ENCODE assay signal across 20 mouse cellular contexts in the genomic region with DNA sequence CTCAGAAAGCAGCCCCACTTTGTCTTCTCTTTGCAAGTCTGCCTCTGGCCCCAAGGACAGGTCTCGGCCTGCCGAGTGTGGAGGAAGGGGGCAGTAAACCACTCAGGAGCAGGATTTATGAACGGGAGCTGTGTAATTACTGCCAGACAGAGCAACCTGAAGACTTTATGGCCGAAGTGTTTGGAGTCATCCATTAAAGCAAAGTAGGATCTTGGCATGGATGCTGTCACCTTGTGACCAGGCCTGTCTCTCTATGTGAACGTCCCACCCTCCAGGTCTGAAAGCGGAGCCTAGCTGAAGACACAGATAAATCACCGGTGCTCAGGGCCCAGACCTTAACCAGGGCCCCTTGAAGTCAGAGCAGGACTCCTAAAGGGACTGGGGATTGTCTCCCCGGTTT.
A peak's percentile ranks its signal among the peaks of the same experiment; 100 is the strongest.
DNase-seq lines count a peak whose midpoint lies in the region; ATAC-seq lines count a peak whose summit lies in the region.
"Had no signal": no experiment of that assay in that cellular context is flagged by ENCODE, and none has a peak within 500 bp of the region (broad histone marks: within the 10 kb centered on the region; RNA-seq: fewer than 3 reads in every experiment).

No protein-coding gene starts in this region.

- H3K36me3 ChIP-seq in kidney, embryonic 15.5 days: no peaks in the 10 kb centered on the region
- no peaks in the 10 kb centered on the region for H3K36me3 ChIP-seq in limb, embryonic 12.5 days
- no peaks in the 10 kb centered on the region for H3K36me3 ChIP-seq in hindbrain, embryonic 14.5 days (replicated peaks; ENCODE audit: control insufficient read depth, insufficient read depth)
- H3K36me3 ChIP-seq: heart, embryonic 13.5 days; liver, embryonic 13.5 days; lung, embryonic 15.5 days; midbrain, embryonic 13.5 days had no signal

- H3K27ac ChIP-seq in kidney, embryonic 15.5 days: 0 out of 2 replicates have a peak overlapping the region, but pooled peaks have one; percentile 24
- peak overlapping the region; percentile 78 for H3K27ac ChIP-seq in limb, embryonic 12.5 days
- H3K27ac ChIP-seq in hindbrain, embryonic 14.5 days: no peak overlapping the region
- H3K27ac ChIP-seq: heart, embryonic 13.5 days; liver, embryonic 13.5 days; lung, embryonic 15.5 days; macrophage; midbrain, embryonic 13.5 days had no signal

- no peak overlapping the region for H3K4me3 ChIP-seq in kidney, embryonic 15.5 days (replicated peaks)
- no peak overlapping the region for H3K4me3 ChIP-seq in limb, embryonic 12.5 days (replicated peaks)
- H3K4me3 ChIP-seq in hindbrain, embryonic 14.5 days (replicated peaks; ENCODE audit: low read length): no peak overlapping the region
- H3K4me3 ChIP-seq: heart, embryonic 13.5 days; liver, embryonic 13.5 days; lung, embryonic 15.5 days; midbrain, embryonic 13.5 days had no signal

- H3K9ac ChIP-seq in kidney, embryonic 15.5 days: no peak overlapping the region
- H3K9ac ChIP-seq in limb, embryonic 12.5 days (replicated peaks): no peak overlapping the region
- no peak overlapping the region for H3K9ac ChIP-seq in hindbrain, embryonic 14.5 days
- H3K9ac ChIP-seq: heart, embryonic 13.5 days; liver, embryonic 13.5 days; lung, embryonic 15.5 days; midbrain, embryonic 13.5 days had no signal

- peaks cover 27% of the 10 kb centered on the region for H3K4me1 ChIP-seq in kidney, embryonic 15.5 days
- peaks cover 29% of the 10 kb centered on the region for H3K4me1 ChIP-seq in limb, embryonic 12.5 days (replicated peaks)
- no peaks in the 10 kb centered on the region for H3K4me1 ChIP-seq in hindbrain, embryonic 14.5 days (replicated peaks; ENCODE audit: control insufficient read depth, insufficient read depth, low read length)
- H3K4me1 ChIP-seq: liver, embryonic 13.5 days; lung, embryonic 15.5 days; midbrain, embryonic 13.5 days had no signal

- ATAC-seq in kidney, embryonic 15.5 days (replicated peaks; ENCODE audit: low FRiP score): peak; percentile 93
- ATAC-seq in limb, embryonic 12.5 days (ENCODE audit: insufficient number of reproducible peaks, insufficient read depth, low FRiP score, low TSS enrichment, low read depth): peak; percentile 56; the same call in 1 of the 2 replicates
- ATAC-seq in monocyte, adult 5-6 weeks (replicated peaks; ENCODE audit: insufficient number of reproducible peaks, low FRiP score, low TSS enrichment, poor library complexity, severe bottlenecking): no peak
- no peak for ATAC-seq in hindbrain, embryonic 14.5 days (ENCODE audit: low FRiP score)
- ATAC-seq: activated CD4-positive, CD25-positive, alpha-beta regulatory T cell, adult 4 months; inflammation-experienced regulatory T-cells, adult 6 months; midbrain, embryonic 13.5 days; Patski had no signal

- no peak overlapping the region for H3K4me2 ChIP-seq in kidney, embryonic 15.5 days
- H3K4me2 ChIP-seq in limb, embryonic 12.5 days: no peak overlapping the region
- H3K4me2 ChIP-seq in hindbrain, embryonic 14.5 days (replicated peaks): no peak overlapping the region
- H3K4me2 ChIP-seq: heart, embryonic 13.5 days; liver, embryonic 13.5 days; lung, embryonic 15.5 days; midbrain, embryonic 13.5 days had no signal

- no peaks in the 10 kb centered on the region for H3K9me3 ChIP-seq in kidney, embryonic 15.5 days (replicated peaks)
- no peaks in the 10 kb centered on the region for H3K9me3 ChIP-seq in limb, embryonic 12.5 days
- no peaks in the 10 kb centered on the region for H3K9me3 ChIP-seq in hindbrain, embryonic 14.5 days (ENCODE audit: control insufficient read depth, low read length)
- H3K9me3 ChIP-seq: heart, embryonic 13.5 days; liver, embryonic 13.5 days; lung, embryonic 15.5 days had no signal

- DNase-seq in kidney, postnatal 4 days: no peak
- peak; percentile 69 for DNase-seq in embryo, embryonic 10 days (ENCODE audit: low spot score)
- DNase-seq in embryo, embryonic 11 days: peak; percentile 55
- DNase-seq in hindbrain, embryonic 14.5 days (ENCODE audit: low spot score): no peak
- DNase-seq: adrenal gland, postnatal 25 days; cerebellum, adult 2 months; gastrocnemius, postnatal 36 days; heart, postnatal 4 days; liver, embryonic 13.5 days; right cerebral cortex, postnatal 14 days had no signal

- WGBS in kidney, embryonic 15.5 days: 18% methylated on average over 8 of the region's 8 CpGs
- WGBS in limb, embryonic 12.5 days: 8% methylated on average over 8 of the region's 8 CpGs
- WGBS in hindbrain, embryonic 14.5 days: 79% methylated on average over 8 of the region's 8 CpGs

- no peaks in the 10 kb centered on the region for H3K27me3 ChIP-seq in kidney, embryonic 15.5 days
- H3K27me3 ChIP-seq in limb, embryonic 12.5 days: no peaks in the 10 kb centered on the region
- no peaks in the 10 kb centered on the region for H3K27me3 ChIP-seq in hindbrain, embryonic 14.5 days (ENCODE audit: control insufficient read depth, insufficient read depth, low read length)
- H3K27me3 ChIP-seq: heart, embryonic 13.5 days; liver, embryonic 13.5 days; lung, embryonic 15.5 days; midbrain, embryonic 13.5 days; Patski had no signal

Comparison
In these comparisons a context has a peak if more than half of its experiments do, and no peak if none do; other contexts are left out.
1. ATAC-seq: peak in kidney, embryonic 15.5 days (single experiment) and limb, embryonic 12.5 days (single experiment); none in monocyte, adult 5-6 weeks (single experiment) and hindbrain, embryonic 14.5 days (single experiment).
2. DNase-seq: peak in embryo, embryonic 10 days (single experiment) and embryo, embryonic 11 days (single experiment); none in kidney, postnatal 4 days (0 of 2) and hindbrain, embryonic 14.5 days (single experiment).